Mouse (Mus musculus): ENCODE data around the gene Phf3.

- TF ChIP-seq EP300 (IDR thresholded peaks at IDR 0.05; ENCODE audit: low read depth): no peak
- no peak for TF ChIP-seq CTCF (IDR thresholded peaks at IDR 0.05; ENCODE audit: low read depth)
These were observed 29.9 kb upstream of the Phf3 start for GRCm38 (mm10) chr1:30903480-30904218.

Measured in liver, postnatal 0 days (tissue).